Mouse (Mus musculus) lung, adult 2 months (tissue): Measurements from ENCODE around the gene Gm45837.

ENCODE experiments used
- CTCF ChIP-seq: fragments of 200-500 bp; IDR thresholded peaks from 2 replicates; pipeline ENCODE4 v1.5.1; 2011; ENCODE audit warnings: mild to moderate bottlenecking, low read length, control low read depth; ENCODE audit not compliant: insufficient read depth
- POLR2A ChIP-seq: fragments of 200-500 bp; IDR thresholded peaks from 2 replicates; pipeline ENCODE4 v1.6.1; 2011; ENCODE audit warnings: low read depth, mild to moderate bottlenecking, control low read depth, low read length, borderline replicate concordance; ENCODE audit errors: extremely low read depth

DNA sequence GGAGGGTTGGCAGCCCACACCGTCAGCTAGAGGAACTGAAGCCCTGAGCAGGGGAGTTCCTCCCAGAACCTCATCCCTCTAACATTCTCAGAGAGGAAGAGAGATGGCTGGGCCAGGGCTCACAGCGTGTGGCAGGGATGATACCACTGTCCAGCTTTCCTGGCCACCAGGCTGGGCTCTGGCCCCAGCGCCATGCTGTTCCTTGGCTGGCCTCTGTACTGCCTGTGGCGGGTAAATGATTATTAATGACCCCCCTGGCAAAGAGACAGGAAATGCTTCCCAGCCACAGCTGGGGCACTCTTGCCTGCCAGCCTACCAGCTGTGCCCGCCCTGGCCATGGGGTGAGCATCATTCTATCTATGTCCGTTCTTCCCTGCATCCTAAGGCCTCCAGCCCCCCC lies 44.5 kb downstream of the Gm45837 start:
- TF ChIP-seq CTCF (no peak), POLR2A (no peak)
